ENCODE assay signal across 16 mouse cellular contexts in the genomic region with DNA sequence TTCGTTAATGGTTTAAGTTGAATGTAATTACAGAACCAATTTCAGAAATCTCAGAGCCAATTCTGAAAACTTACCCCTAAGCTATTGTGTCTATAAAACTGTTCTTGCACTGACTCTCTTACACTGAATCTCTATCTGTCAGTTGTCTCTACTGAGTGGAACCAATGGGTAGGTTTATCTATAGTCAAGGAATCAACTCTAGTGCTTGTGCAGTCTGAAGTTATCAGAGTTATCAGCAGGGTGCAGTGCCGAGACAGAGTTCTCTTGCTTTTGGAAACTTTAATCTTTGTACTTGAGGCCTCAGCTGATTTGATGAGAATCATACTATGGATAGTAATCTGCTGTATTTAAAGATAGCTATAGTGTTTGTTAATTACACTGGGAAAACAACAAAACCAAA.
"Had no signal": no experiment of that assay in that cellular context is flagged by ENCODE, and none has a peak within 500 bp of the region (broad histone marks: within the 10 kb centered on the region; RNA-seq: fewer than 3 reads in every experiment).

No protein-coding gene starts in this region.

- H3K36me3 ChIP-seq: stomach, embryonic 15.5 days had no signal

- H3K4me2 ChIP-seq: liver, embryonic 15.5 days; lung, embryonic 14.5 days; midbrain, embryonic 11.5 days; midbrain, embryonic 13.5 days; midbrain, embryonic 15.5 days; neural tube, embryonic 12.5 days; stomach, embryonic 15.5 days had no signal

- H3K4me3 ChIP-seq: liver, embryonic 15.5 days; midbrain, embryonic 13.5 days; midbrain, embryonic 15.5 days; neural tube, embryonic 12.5 days; stomach, embryonic 15.5 days had no signal

- H3K27me3 ChIP-seq: liver, embryonic 15.5 days; midbrain, embryonic 13.5 days; midbrain, embryonic 15.5 days; neural tube, embryonic 12.5 days; stomach, embryonic 15.5 days had no signal

- H3K9me3 ChIP-seq: liver, embryonic 15.5 days; midbrain, embryonic 13.5 days; midbrain, embryonic 15.5 days; neural tube, embryonic 12.5 days; stomach, embryonic 15.5 days had no signal

- DNase-seq: lung, adult 18-20 months; lung, embryonic 14.5 days; lung, postnatal 10 days; lung, postnatal 36 days; right cerebral cortex, postnatal 14 days; thymus, adult 2 months; thymus, postnatal 25 days; thymus, postnatal 4 days had no signal

- H3K4me1 ChIP-seq: liver, embryonic 15.5 days; midbrain, embryonic 13.5 days; midbrain, embryonic 15.5 days; neural tube, embryonic 12.5 days; stomach, embryonic 15.5 days had no signal

- H3K9ac ChIP-seq: liver, embryonic 15.5 days; lung, embryonic 14.5 days; midbrain, embryonic 13.5 days; midbrain, embryonic 15.5 days; neural tube, embryonic 12.5 days; stomach, embryonic 15.5 days had no signal

- ATAC-seq: midbrain, embryonic 13.5 days; midbrain, embryonic 15.5 days had no signal

- H3K27ac ChIP-seq: liver, embryonic 15.5 days; macrophage; midbrain, embryonic 13.5 days; midbrain, embryonic 15.5 days; neural tube, embryonic 12.5 days; stomach, embryonic 15.5 days; stomach, postnatal 0 days had no signal
